In the genomic region with DNA sequence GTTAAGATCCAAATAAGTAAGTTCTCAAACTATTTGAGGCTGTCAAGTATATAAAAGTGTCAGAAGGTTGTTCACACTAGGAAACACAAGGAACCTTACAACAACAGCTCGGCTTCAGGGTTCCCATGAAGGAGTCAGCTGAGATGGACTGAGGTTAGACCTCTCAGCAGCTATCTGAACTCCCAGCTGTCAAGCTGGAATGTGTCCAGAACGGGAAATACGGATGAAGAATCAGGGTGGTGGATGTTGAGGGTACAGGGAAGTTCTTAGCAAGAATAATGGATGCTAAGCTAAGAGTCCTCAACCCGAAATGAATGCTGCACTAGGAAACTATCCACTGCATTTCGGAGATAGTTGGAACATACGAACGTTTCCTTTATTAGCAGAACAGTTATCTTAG, we compare ENCODE assay signal across 15 mouse cellular contexts.
"Had no signal": no experiment of that assay in that cellular context is flagged by ENCODE, and none has a peak within 500 bp of the region (broad histone marks: within the 10 kb centered on the region; RNA-seq: fewer than 3 reads in every experiment).

No protein-coding gene starts in this region.

- H3K27me3 ChIP-seq: neural tube, embryonic 15.5 days; stomach, embryonic 15.5 days had no signal

- DNase-seq: retina, postnatal 1 day; right cerebral cortex, adult 18-20 months; right cerebral cortex, postnatal 14 days; right cerebral cortex, postnatal 25 days; right cerebral cortex, postnatal 4 days; spleen, adult 18-20 months; thymus, adult 18-20 months; thymus, adult 2 months; thymus, postnatal 14 days; thymus, postnatal 25 days; thymus, postnatal 36 days; thymus, postnatal 4 days had no signal

- H3K9me3 ChIP-seq: neural tube, embryonic 15.5 days; stomach, embryonic 15.5 days had no signal

- H3K27ac ChIP-seq: neural tube, embryonic 15.5 days; stomach, embryonic 15.5 days; stomach, postnatal 0 days had no signal

- H3K36me3 ChIP-seq: neural tube, embryonic 15.5 days; stomach, embryonic 15.5 days had no signal

- H3K9ac ChIP-seq: neural tube, embryonic 15.5 days; stomach, embryonic 15.5 days had no signal

- H3K4me3 ChIP-seq: neural tube, embryonic 15.5 days; stomach, embryonic 15.5 days had no signal
